Mouse (Mus musculus) gastrocnemius, postnatal 36 days (tissue): ENCODE results near the gene Kifc5b. TPM values are rescaled to one million over a fixed set of nuclear protein-coding genes. Genes with fewer than 3 reads are reported as not detected.
"Not testable (repeated sequence)": the region's sequence is repeated elsewhere in the genome, so short reads cannot be mapped to it uniquely, and the experiment has no call there.

Source experiments
- DNase-seq, 2 experiments: peaks; one replicate each; pipeline ENCODE4 v3.0.0; 2022
- intact Hi-C: fragments of 180-260 bp; cut with DNase I; formaldehyde crosslinking; loops from one replicate; pipeline ENCODE4 v1.15.1; 2025
- microRNA-seq, 2 experiments: library from miRNA; unstranded; fragments of <30 nt; microRNA quantifications; one replicate each; pipeline ENCODE4 v1.2.0; 2021
- total RNA-seq, 2 experiments: library from RNA; stranded (reverse); gene quantifications; 2 replicates each; pipeline ENCODE4 v1.2.3; 2021

Kifc5b gene
- total RNA-seq, 2 experiments from 2014 or later: 0.49 to 0.64 TPM

- intact Hi-C loops: no loop called here
- no peak for DNase-seq
Observed at GRCm38 (mm10) chr17:26959815-26960214, 42.9 kb downstream of the Kifc5b start.

DNA sequence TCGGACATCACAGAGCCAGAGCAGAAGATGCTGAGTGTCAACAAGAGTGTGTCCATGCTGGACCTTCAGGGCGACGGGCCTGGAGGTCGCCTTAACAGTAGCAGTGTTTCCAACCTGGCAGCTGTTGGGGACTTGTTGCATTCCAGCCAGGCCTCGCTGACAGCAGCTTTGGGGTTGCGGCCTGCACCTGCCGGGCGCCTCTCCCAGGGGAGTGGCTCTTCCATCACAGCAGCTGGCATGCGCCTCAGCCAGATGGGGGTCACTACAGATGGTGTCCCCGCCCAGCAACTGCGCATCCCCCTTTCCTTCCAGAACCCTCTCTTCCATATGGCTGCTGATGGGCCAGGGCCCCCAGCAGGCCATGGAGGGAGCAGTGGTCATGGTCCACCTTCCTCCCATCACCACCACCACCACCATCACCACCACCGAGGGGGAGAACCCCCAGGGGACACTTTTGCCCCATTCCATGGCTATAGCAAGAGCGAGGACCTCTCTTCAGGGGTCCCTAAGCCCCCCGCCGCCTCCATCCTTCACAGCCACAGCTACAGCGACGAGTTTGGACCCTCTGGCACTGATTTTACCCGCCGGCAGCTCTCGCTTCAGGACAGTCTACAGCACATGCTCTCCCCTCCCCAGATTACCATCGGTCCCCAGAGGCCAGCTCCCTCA is 44.8 kb downstream of the Kifc5b start:
- intact Hi-C loops: no loop called here
- DNase-seq: peak in 1 of 2 experiments; percentile 7

- intact Hi-C loops: no loop called here
- DNase-seq: no peak
Observed at GRCm38 (mm10) chr17:26966993-26967392, 50.1 kb downstream of the Kifc5b start.

- intact Hi-C loops: no loop called here
- DNase-seq: no peak
Observed at GRCm38 (mm10) chr17:26967477-26967876, 50.6 kb downstream of the Kifc5b start.

GRCm38 (mm10) chr17:26968200-26968611 is 51.3 kb downstream of the Kifc5b start:
- intact Hi-C loops: no loop called here

DNA sequence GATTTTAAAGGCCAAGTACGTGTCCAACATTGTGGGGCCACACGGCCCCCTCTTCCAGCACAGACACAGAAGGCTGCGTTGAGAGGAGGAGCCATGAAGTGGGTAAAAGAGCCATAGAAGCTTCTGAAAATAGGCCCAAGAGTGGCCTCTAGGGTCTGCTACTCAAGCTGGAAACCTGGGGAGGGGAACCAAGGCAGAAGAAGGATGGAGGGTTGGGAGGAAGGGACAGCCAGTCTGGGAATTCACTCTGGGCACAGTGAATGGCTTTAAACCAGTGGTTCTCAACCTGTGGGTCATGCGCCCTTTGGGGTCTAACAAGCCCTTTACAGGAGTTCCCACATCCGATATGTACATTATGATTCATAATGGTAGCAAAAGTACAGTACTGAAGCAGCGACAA is 52.4 kb downstream of the Kifc5b start:
- no peak for DNase-seq
- intact Hi-C loops: no loop called here

More at GRCm38 (mm10) chr17:26968200-26968611, 51.3 kb downstream of the Kifc5b start:
- DNase-seq: no peak

DNA sequence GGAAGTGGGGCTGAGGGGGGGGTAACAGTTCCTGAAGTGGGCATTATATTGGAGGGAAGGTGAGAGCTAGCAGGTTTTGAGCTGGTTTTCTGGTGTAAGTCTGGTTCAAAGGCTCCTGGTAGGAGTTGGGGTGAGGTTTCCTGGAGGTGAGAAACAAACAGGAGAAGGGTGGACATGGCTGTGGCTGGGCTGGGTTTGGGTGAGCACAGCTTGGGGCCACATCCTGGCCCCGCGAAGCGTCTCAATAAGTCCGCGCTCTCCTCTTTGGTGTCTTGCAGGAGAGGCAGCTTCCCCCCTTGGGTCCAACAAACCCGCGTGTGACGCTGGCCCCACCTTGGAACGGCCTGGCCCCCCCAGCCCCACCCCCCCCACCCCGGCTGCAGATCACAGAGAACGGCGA is 53.3 kb downstream of the Kifc5b start:
- intact Hi-C loops: no loop called here
- no peak for DNase-seq

GRCm38 (mm10) chr17:26971247-26971905 is 54.5 kb downstream of the Kifc5b start:
- intact Hi-C loops: no loop called here

DNA sequence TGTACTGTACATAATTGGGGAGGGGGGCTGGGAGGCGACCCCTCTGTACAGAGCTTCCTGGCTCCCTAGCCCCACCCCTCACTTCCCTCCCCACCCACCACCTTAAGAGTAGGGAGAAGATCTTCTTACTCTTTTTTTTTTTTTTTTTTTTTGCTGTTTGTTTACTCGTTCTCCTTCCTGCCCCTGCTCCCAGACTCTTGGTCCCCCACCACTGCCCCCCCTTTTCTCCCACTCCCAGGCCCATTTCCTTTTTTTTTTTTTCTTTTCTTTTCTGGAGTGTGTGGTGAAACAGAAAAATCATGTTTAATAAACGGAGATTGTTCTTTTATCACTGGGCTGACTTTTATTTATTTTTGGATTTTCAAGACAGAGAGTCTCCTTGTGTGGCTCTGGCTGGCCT is 55.2 kb downstream of the Kifc5b start:
- intact Hi-C loops: loop anchor here (2.0 kb wide), 1 partner anchor 55 kb away; the partner anchor contains the start of gene Kifc5b
- no peak for DNase-seq

More at GRCm38 (mm10) chr17:26971247-26971905, 54.5 kb downstream of the Kifc5b start:
- no peak for DNase-seq

DNA sequence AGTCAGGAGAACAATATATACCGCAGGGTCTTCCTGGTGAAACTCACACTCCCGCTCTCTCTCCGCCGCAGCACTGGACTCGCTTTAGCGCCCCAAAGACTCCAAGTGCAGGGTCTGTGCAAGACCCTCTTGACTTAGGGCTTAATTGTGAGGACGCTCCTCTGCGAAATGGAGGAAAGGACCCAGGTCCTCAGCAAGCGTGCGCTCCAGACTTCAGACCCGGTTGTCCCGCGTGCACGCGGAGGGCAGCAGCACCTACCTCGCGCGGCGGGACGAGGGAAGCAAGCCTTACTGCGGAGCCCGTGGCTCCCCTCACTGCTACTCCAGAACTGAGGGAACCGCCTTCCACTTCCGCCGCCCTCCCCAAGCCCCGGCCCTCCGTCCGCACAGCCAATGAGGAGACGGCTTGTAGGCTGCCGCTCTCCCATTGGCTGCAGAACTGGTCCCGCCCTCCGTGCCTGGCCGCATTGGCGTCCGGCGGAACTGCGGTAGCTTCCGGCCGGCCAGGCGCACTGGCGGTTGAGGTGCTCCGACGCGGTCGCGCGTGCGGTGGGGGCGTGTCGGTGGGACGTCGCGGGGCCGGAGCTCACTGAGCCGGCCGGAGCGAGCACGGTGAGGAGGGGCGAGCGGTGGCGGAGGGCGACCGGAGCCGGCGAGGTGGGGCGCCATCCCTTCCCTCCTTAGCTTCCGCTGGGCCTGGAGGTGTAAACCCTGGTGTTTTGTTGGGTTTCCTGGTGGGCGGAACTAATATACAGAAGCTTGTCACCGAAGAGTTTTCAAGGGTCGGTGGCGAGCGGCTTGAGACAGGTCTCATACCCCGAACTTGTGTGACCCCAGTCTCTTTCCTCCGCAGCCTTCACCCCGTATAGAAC is 56.0 kb downstream of the Kifc5b start, which contains the start of gene Zbtb9:
TSS of gene Zbtb9 (plus strand) at position 465 of the 872 bp plus-strand sequence.
- DNase-seq: peak; percentile 90 to 95
- intact Hi-C loops: loop anchor here (2.0 kb wide), 1 partner anchor 56 kb away; the partner anchor contains the start of gene Kifc5b

GRCm38 (mm10) chr17:26974547-26974946 is 57.7 kb downstream of the Kifc5b start:
- no peak for DNase-seq
- intact Hi-C loops: no loop called here

GRCm38 (mm10) chr17:26975415-26975814 is 58.5 kb downstream of the Kifc5b start:
- no peak for DNase-seq
- intact Hi-C loops: no loop called here

DNA sequence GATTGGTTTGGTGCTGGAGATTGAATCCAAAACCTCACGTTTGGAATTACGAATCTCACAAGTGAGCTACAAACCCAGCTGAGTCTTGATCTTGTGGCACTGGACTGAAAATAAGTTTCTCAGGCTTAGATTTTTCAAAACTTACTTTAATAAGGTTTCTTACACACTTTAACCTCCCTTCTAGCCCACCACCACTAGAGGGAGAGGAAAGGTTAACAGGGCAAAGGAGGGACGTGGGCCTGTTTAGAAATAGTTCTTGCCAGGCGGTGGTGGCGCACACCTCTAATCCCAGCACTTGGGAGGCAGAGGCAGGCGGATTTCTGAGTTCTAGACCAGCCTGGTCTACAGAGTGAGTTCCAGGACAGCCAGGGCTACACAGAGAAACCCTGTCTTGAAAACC is 60.5 kb downstream of the Kifc5b start:
- DNase-seq, intact Hi-C loops: not testable (repeated sequence)

DNA sequence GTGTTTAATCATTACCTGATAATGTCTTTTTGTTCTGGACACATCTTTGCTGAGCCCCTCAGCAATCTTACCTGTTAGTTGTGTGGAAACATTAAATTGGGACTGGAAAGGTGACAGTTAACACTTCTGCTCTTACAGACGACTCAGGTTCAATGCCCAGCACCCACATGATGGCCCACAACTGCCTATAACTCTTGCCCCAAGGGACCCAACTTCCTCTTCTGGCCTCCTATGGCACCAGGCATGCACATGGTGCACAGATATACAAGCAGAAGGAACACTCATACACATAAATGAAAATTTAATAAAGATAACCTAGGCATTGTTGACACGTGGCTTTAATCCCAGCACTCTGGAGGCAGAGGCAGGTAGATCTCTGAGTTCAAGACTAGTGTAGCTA is 62.5 kb downstream of the Kifc5b start:
- DNase-seq: no peak
- intact Hi-C loops: no loop called here

- DNase-seq: no peak
- intact Hi-C loops: no loop called here
Observed at GRCm38 (mm10) chr17:26981050-26981449, 64.2 kb downstream of the Kifc5b start.

Small RNAs within 50 kb of the gene (microRNA-seq; reads per million reads assigned to microRNA genes)
- 0 reads per million in 2 experiments for gene Gm27775
- gene Mir3083: 0 to 0.74 reads per million in 2 experiments
- 0 to 0.36 reads per million in 2 experiments for gene Mir6968

Other genes with a start within 250 kb of the Kifc5b start
- 10 to 100 TPM; 20.9 to 34.0 TPM for gene Crebrf, start 201.4 kb upstream of the Kifc5b start, total RNA-seq
- 10 to 100 TPM; 19.4 to 26.0 TPM for gene Bnip1, start 136.0 kb upstream of the Kifc5b start, total RNA-seq
- not detected for gene Nkx2-5, start 72.1 kb upstream of the Kifc5b start, total RNA-seq
- gene Phf1, start 16.0 kb downstream of the Kifc5b start, total RNA-seq: 1 to 10 TPM; 5.8 to 6.3 TPM
- 10 to 100 TPM; 82.8 to 91.1 TPM for gene Cuta, start 22.5 kb downstream of the Kifc5b start, total RNA-seq
- gene Syngap1, start 24.2 kb downstream of the Kifc5b start, total RNA-seq: 1 to 10 TPM; 3.4 to 3.5 TPM
- under 1 TPM in 1 of 2 experiments, not detected in 1; 0.94 TPM for gene Zbtb9, start 56.1 kb downstream of the Kifc5b start, total RNA-seq
- gene Bak1, start 111.9 kb downstream of the Kifc5b start, total RNA-seq: 10 to 100 TPM; 20.9 to 21.4 TPM
- 1 to 10 TPM; 1.8 to 2.2 TPM for gene Itpr3, start 140.2 kb downstream of the Kifc5b start, total RNA-seq
- 100 to 1,000 TPM; 374 to 378 TPM for gene Uqcc2, start 216.8 kb downstream of the Kifc5b start, total RNA-seq